Mouse (Mus musculus) stomach, embryonic 15.5 days (tissue): ENCODE results near the gene Rpl15. TPM values are rescaled to one million over a fixed set of nuclear protein-coding genes. Genes with fewer than 3 reads are reported as not detected.

ENCODE experiments used
- ATAC-seq: fragments of 200-750 bp; cut with Nextera tagmentation; 2 replicates; pipeline ENCODE4 v1.8.0; 2017; ENCODE audit warnings: low read depth, moderate number of reproducible peaks, moderate TSS enrichment; ENCODE audit not compliant: insufficient read depth, low FRiP score
- H3K27ac ChIP-seq: fragments of 300-500 bp; sonication (generic); 2 replicates; pipeline ENCODE4 v1.5.1; 2015; ENCODE audit warnings: mild to moderate bottlenecking, inconsistent platforms
- H3K27me3 ChIP-seq: fragments of 300-500 bp; sonication (generic); replicated peaks from 2 replicates; pipeline ENCODE4 v1.6.1; 2015; ENCODE audit warnings: inconsistent platforms
- H3K36me3 ChIP-seq: fragments of 300-500 bp; sonication (generic); 2 replicates; pipeline ENCODE4 v1.6.1; 2015; ENCODE audit warnings: inconsistent platforms
- H3K4me1 ChIP-seq: fragments of 300-500 bp; sonication (generic); 2 replicates; pipeline ENCODE4 v1.6.1; 2015; ENCODE audit warnings: inconsistent platforms
- H3K4me2 ChIP-seq: fragments of 300-500 bp; sonication (generic); 2 replicates; pipeline ENCODE4 v1.6.1; 2015; ENCODE audit warnings: mild to moderate bottlenecking, inconsistent platforms
- H3K4me3 ChIP-seq: fragments of 300-500 bp; sonication (generic); replicated peaks from 2 replicates; pipeline ENCODE4 v1.5.1; 2015; ENCODE audit warnings: inconsistent platforms
- H3K9ac ChIP-seq: fragments of 300-500 bp; sonication (generic); 2 replicates; pipeline ENCODE4 v1.6.1; 2015; ENCODE audit warnings: inconsistent platforms
- H3K9me3 ChIP-seq: fragments of 300-500 bp; sonication (generic); 2 replicates; pipeline ENCODE4 v1.6.1; 2016; ENCODE audit warnings: inconsistent platforms
- WGBS: fragments of 180-500 bp; shearing (Covaris S2); methylation state at CpG from one replicate; pipeline ENCODE4 v1.1.7; 2015; 5-methylcytosine and 5-hydroxymethylcytosine counted together
- polyA plus RNA-seq: library from polyadenylated mRNA; unstranded; fragments of >200 nt; fragmentation: Nextera tagmentation; extraction: Ambion mirVana; gene quantifications from 2 replicates; pipeline ENCODE4 v1.2.1, GENCODE M21; 2015

Gene Rpl15
- 343 and 434 TPM in 2 replicates for polyA plus RNA-seq

DNA sequence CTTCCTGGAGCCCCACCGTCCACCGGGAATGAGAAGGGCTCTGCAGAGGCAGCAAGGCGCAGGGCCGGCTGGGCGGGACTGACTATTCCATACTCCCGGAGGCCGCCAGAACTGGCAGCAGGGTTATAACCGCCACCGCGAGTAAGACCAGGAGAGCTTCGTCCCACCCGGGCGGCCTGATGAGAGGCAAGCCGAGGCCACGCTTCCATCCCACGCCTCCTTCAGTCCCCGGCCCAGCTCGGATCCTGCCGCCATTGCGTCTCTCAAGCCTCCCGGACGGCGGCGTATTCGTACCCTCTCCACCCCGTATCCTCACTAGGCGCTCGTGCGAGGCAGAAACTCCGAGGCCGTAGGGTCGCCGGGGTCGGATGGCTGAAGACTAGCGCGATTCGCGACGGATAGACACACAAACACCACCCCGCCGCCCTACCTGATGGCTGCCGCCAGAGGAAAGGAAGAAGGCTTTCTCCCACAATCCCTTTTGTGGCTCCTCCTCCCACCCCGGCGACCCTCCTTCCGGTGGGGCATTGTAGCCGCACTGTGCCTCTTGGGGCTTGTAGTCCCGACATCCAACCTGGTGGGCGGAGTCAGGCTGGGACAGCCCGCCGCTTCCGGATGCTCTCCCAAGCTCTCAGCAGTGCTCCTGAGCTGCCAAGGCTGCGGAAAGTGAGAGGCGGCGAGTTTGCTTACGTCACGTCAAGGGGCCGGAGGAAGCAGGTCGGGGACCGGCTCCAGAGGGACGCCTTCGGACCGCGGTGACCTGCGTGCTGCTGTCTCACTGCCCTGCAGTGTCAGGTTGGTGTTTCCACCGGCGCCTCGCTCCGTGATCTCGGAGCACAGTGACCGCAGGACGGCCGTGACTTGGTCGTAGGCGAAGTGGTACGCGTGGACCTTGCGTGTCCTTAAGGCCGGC lies at the start of gene Rpl15, which contains the start of gene Nkiras1:
Gene Rpl15, minus strand, starts transcription at position 863 of the 913 bp plus-strand sequence.
Gene Nkiras1, plus strand, starts transcription at position 608 of the 913 bp plus-strand sequence.
- no peaks in the 10 kb centered on the region for H3K4me1 ChIP-seq
- H3K4me3 ChIP-seq: peak within 1 kb of the TSS; percentile 87
- H3K9ac ChIP-seq: peak within 1 kb of the TSS; percentile 77
- peak within 1 kb of the TSS; percentile 77 for H3K27ac ChIP-seq
- peak; percentile 100 for ATAC-seq
- H3K36me3 ChIP-seq: peaks cover 11% of the 10 kb centered on the region; the same call in 1 of the 2 replicates
- no peaks in the 10 kb centered on the region for H3K9me3 ChIP-seq
- under 1% methylated on average over 78 of the region's 78 CpGs for WGBS
- no peaks in the 10 kb centered on the region for H3K27me3 ChIP-seq
- H3K4me2 ChIP-seq: peak within 1 kb of the TSS; percentile 62

DNA sequence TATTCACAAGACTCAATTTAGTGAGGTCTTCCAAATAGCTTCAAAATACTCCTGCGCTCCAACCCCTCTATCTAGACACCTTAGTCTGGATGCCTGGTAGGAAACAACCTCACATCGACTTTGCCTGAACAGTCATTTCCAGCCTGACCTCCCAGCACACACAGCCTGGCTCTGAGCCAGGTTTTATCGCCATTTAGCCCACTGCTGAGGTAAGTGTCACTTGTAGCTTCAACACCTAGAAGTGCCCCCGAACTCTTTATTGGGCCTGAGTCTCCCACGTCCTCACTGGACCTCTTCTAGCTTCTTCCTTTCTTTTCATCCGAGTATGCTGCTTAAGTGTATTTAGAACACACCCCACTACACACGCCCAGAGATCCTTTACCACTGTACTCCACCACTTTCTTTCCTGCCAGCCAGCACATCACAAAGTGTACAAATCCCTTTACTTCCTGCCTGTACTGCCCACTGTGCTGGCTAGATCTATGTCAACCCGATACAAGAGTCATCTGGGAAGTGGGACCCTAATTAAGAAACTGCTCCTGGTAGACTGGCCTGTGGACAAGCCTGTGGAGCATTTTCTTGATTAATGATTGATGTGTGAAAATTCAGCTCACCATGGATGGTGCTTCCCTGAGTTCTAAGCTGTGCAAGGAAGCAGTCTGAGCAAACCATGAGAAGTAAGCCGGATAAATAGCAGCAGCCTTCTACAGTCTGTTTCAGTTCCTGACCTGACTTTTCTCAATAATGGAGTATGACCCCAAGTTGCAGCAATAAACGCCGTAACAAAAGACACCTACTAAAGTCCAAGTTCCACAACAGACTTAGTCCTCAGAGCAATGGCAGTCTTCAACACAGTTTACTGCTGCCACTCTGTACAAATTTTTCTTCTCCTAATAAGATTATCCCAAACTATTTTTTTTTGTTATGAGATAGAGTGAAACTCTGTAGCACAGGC lies 46.5 kb upstream of the Rpl15 start:
- H3K4me2 ChIP-seq: no peak overlapping the region
- H3K9me3 ChIP-seq: no peaks in the 10 kb centered on the region
- ATAC-seq: no peak
- H3K4me1 ChIP-seq: no peaks in the 10 kb centered on the region
- no peak overlapping the region for H3K4me3 ChIP-seq
- no peaks in the 10 kb centered on the region for H3K27me3 ChIP-seq
- H3K36me3 ChIP-seq: no peaks in the 10 kb centered on the region
- WGBS: 67% methylated on average over 11 of the region's 11 CpGs
- no peak overlapping the region for H3K27ac ChIP-seq
- H3K9ac ChIP-seq: no peak overlapping the region

DNA sequence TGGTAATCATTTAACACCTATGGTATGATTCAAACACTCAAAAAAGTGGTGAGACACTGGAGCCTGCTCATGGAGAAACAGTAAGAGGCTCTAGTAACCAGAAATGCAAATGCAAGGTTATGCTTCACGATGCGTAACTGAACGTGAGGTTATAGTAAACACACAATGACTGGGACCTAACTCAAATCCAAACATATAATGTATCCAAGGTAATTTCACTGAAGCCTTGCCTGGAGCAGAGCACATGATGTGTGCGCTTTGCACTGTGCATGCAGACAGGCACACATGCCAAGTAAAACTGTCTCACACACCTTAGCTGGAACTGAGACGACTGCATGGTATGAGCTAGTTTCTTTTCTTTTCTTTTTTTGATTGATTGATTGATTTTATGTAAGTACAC lies 33.0 kb upstream of the Rpl15 start:
- H3K9ac ChIP-seq: no peak overlapping the region
- 83% methylated on average over 5 of the region's 5 CpGs for WGBS
- no peak for ATAC-seq
- H3K4me1 ChIP-seq: no peaks in the 10 kb centered on the region
- H3K4me2 ChIP-seq: no peak overlapping the region
- no peaks in the 10 kb centered on the region for H3K36me3 ChIP-seq
- no peaks in the 10 kb centered on the region for H3K27me3 ChIP-seq
- no peak overlapping the region for H3K4me3 ChIP-seq
- H3K27ac ChIP-seq: no peak overlapping the region
- no peaks in the 10 kb centered on the region for H3K9me3 ChIP-seq

DNA sequence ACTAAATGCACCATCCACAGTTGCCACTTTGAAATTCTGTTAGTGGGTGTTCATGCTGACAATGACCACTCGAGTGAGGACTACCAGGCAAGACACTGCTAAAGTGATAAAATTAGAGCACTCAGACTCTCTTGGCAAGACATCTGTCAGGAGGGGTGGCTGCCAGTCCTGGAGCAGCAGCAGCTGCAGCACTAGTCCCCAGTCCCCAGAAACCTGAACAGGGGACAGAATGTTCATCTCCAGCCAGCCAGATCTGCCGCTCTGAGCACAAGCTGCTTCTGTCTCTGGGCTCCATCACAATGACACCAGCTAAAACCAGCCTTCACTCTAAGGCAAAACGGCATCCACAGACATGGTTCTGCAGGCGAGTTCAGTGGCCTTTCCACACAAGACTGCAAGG lies 32.1 kb upstream of the Rpl15 start:
- no peak overlapping the region for H3K4me2 ChIP-seq
- ATAC-seq: no peak
- H3K27ac ChIP-seq: no peak overlapping the region

DNA sequence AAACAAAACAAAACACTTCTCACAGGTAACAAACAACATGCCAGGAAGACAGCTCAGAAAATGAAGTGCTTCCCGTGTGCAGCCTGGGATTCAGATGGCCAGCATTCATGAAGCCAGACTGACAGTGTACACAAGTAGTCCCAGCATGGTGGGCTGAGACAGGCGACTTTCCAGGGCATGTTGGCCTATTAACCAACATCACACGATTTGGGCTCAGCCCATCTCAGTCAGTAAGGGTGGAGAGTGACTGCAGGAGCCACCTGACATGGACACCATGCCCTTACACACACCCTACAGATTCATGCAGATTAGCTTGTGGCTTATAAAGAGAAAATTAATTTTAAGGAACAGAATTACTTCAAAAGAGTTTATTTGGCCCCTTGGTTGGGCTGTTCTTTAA lies 31.6 kb upstream of the Rpl15 start:
- WGBS: 65% methylated on average over 3 of the region's 3 CpGs
- no peaks in the 10 kb centered on the region for H3K27me3 ChIP-seq
- ATAC-seq: no peak

More for the DNA sequence above, 32.1 kb upstream of the Rpl15 start:
- no peaks in the 10 kb centered on the region for H3K9me3 ChIP-seq
- no peak overlapping the region for H3K4me3 ChIP-seq
- 61% methylated on average over 4 of the region's 4 CpGs for WGBS
- H3K36me3 ChIP-seq: no peaks in the 10 kb centered on the region
- no peaks in the 10 kb centered on the region for H3K27me3 ChIP-seq
- no peaks in the 10 kb centered on the region for H3K4me1 ChIP-seq
- no peak overlapping the region for H3K9ac ChIP-seq

DNA sequence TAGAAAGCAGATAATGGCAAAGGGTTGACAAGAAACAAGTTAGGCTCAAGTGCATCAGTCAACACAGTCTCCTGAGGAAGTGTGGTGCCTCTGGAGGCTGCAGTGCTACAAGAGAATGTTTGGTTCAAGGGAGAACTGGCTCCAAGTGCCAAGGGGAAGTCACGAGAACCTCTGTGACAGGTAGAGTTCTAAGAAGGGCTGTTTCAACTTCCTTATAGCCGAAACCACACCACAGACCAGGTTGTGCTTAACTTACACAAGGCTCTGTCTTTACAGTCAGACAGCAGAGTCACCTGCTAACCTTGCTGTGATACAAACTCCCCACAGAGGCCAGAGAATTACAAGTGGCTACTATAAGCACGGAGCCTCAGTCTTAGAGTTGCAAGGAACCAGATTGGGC lies 30.4 kb upstream of the Rpl15 start:
- no peak for ATAC-seq
- H3K4me1 ChIP-seq: no peaks in the 10 kb centered on the region
- no peaks in the 10 kb centered on the region for H3K36me3 ChIP-seq
- H3K9ac ChIP-seq: no peak overlapping the region
- 65% methylated on average over 3 of the region's 3 CpGs for WGBS
- H3K27ac ChIP-seq: no peak overlapping the region
- no peaks in the 10 kb centered on the region for H3K9me3 ChIP-seq
- no peak overlapping the region for H3K4me3 ChIP-seq
- H3K4me2 ChIP-seq: no peak overlapping the region
- H3K27me3 ChIP-seq: no peaks in the 10 kb centered on the region

More for the DNA sequence above, 31.6 kb upstream of the Rpl15 start:
- Histone ChIP-seq H3K36me3 (no peaks in the 10 kb centered on the region), H3K4me3 (no peak overlapping the region), H3K9me3 (no peaks in the 10 kb centered on the region), H3K4me1 (no peaks in the 10 kb centered on the region), H3K27ac (no peak overlapping the region), H3K9ac (no peak overlapping the region), H3K4me2 (no peak overlapping the region)

DNA sequence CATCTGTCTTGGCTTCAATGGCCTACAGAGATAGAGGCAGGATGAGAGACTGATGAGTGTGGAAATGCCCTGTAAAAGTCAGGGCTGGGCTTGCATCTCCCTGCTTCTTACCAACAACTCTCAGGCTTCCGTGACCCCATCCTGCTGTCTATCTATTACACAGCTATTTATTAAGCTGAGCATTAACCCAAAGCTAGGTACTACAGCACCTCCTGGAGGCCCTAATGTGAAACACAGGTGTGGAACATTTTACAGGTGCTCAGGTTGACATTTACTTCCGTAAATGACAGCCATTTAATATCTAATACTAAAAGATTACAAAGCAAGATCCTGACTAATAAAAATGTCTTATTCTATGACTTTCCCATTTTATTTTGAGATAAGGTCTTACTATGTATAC lies 29.5 kb upstream of the Rpl15 start:
- no peak overlapping the region for H3K27ac ChIP-seq
- H3K27me3 ChIP-seq: no peaks in the 10 kb centered on the region
- whole genome bisulfite sequencing: 91% methylated on average over 2 of the region's 2 CpGs
- H3K4me2 ChIP-seq: no peak overlapping the region
- ATAC-seq: no peak
- no peak overlapping the region for H3K9ac ChIP-seq
- H3K4me1 ChIP-seq: no peaks in the 10 kb centered on the region
- H3K36me3 ChIP-seq: no peaks in the 10 kb centered on the region
- H3K9me3 ChIP-seq: no peaks in the 10 kb centered on the region
- H3K4me3 ChIP-seq: no peak overlapping the region

DNA sequence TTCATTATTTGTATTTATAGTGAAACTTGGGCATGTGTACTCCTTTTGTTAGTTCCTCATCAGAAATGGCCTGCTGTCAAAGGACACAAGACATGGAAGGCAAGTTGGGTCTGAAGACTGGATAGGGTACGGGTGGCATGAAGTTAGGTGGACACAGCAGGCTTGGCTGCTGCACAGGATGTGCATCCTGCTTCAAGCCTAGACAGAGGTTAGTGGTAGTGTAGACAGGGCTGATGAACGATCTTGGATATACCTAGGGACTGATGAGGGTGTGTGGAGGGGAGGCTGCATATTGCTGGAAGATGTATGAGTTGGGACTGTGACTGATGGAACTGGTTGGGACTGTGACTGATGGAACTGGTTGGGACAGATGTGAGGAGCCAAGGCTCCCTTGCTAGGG lies 27.7 kb upstream of the Rpl15 start:
- H3K27ac ChIP-seq: no peak overlapping the region
- 89% methylated on average over 2 of the region's 2 CpGs for WGBS
- no peak for ATAC-seq
- H3K9me3 ChIP-seq: no peaks in the 10 kb centered on the region
- H3K9ac ChIP-seq: no peak overlapping the region
- no peaks in the 10 kb centered on the region for H3K27me3 ChIP-seq
- H3K36me3 ChIP-seq: no peaks in the 10 kb centered on the region
- H3K4me2 ChIP-seq: no peak overlapping the region
- H3K4me1 ChIP-seq: no peaks in the 10 kb centered on the region
- H3K4me3 ChIP-seq: no peak overlapping the region

DNA sequence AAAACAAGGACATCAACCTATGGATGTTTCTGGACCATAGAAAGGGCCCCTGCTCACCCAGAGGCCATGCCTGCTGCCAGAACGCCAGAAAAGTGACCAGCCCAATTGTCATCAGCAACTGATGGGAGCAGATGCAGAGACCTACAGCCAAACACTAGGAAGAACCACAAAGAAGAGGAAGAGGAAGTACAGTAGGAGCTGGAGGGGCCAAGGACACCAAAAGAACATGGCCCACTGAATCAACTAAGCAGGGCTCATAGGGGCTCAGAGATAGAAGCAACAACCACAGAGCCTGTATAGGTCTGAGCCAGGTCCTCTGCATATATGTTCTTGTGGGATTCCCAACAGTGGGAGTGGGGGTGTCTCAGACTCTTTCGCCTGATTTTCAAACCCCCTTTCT lies 26.2 kb upstream of the Rpl15 start:
- Histone ChIP-seq H3K9ac (no peak overlapping the region), H3K36me3 (no peaks in the 10 kb centered on the region), H3K4me1 (no peaks in the 10 kb centered on the region), H3K27ac (no peak overlapping the region), H3K9me3 (no peaks in the 10 kb centered on the region), H3K27me3 (no peaks in the 10 kb centered on the region), H3K4me3 (no peak overlapping the region), H3K4me2 (no peak overlapping the region)
- ATAC-seq: no peak
- 86% methylated on average over 2 of the region's 2 CpGs for WGBS

DNA sequence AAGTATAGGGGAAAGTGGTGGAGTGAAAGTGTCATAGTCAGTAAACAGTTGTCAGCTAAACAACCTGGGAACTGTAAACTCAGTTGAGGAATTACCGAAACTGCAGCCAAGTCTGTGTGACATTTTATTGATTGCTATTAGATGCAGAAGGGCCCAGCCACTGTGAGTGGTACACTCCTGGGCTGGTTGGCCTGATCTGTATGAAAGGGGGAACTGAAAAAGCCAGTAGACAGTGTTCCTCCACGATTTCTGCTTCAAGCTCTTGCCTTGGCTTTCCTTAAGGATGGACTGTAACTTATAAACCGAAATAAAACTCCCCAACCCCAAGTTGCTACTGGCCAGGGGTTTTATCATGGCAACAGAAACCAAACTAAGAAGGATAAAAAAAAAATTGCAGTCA lies 21.4 kb upstream of the Rpl15 start:
- no peaks in the 10 kb centered on the region for H3K9me3 ChIP-seq
- H3K27me3 ChIP-seq: no peaks in the 10 kb centered on the region
- no peak overlapping the region for H3K27ac ChIP-seq
- no peaks in the 10 kb centered on the region for H3K4me1 ChIP-seq
- no peak overlapping the region for H3K4me2 ChIP-seq
- no peak overlapping the region for H3K9ac ChIP-seq
- ATAC-seq: no peak
- WGBS: 74% methylated on average over 3 of the region's 3 CpGs
- no peaks in the 10 kb centered on the region for H3K36me3 ChIP-seq
- H3K4me3 ChIP-seq: no peak overlapping the region

DNA sequence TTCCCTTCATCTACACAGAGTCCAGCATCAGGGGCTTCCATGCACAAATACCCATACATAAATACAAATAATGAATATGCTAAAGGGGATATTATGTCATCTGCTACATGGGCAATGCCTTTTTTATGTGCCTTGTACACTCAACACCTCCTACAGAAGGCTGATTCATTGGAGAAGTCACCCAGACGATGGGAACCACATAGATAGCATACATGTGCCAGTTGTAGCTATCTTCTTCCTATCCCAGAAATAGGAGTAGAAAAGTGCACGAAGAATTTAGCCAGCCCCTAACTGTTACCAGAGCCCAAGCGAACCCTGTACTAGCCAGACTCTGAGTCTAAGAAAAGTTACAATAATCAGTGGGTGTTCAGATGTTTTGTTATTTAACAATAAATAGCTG lies 20.9 kb upstream of the Rpl15 start:
- Histone ChIP-seq H3K9me3 (no peaks in the 10 kb centered on the region), H3K27me3 (no peaks in the 10 kb centered on the region), H3K36me3 (no peaks in the 10 kb centered on the region), H3K9ac (no peak overlapping the region), H3K4me3 (no peak overlapping the region), H3K4me1 (no peaks in the 10 kb centered on the region), H3K27ac (no peak overlapping the region), H3K4me2 (no peak overlapping the region)
- no peak for ATAC-seq
- WGBS: 83% methylated on average over 3 of the region's 3 CpGs

DNA sequence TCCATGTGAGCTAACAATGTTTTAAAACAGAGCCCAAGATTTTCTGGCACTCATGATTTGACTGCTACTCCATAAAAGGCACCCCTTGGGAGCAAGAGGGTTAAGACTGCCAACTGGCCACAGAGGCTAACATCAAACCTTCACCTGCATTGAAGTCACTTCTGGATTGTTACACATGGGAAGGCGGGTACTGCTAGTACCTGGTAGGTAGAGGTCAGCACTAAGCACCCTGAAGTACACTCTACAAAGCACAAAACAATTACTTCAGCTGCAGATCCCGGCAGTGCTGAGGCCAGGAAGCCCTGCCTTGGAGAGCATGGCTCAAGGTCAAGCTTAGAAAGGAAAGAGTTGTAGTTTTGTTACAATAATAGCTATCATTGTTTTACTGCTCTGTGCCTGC lies 16.2 kb upstream of the Rpl15 start:
- no peaks in the 10 kb centered on the region; the same call in 1 of the 2 replicates for H3K36me3 ChIP-seq
- H3K27ac ChIP-seq: no peak overlapping the region
- no peak for ATAC-seq
- H3K4me2 ChIP-seq: no peak overlapping the region
- H3K9ac ChIP-seq: no peak overlapping the region
- WGBS: 70% methylated on average over 2 of the region's 2 CpGs
- H3K9me3 ChIP-seq: no peaks in the 10 kb centered on the region
- no peaks in the 10 kb centered on the region for H3K4me1 ChIP-seq
- H3K27me3 ChIP-seq: no peaks in the 10 kb centered on the region
- H3K4me3 ChIP-seq: no peak overlapping the region
